Mouse (Mus musculus): ENCODE measurements around the gene Szt2.

DNA sequence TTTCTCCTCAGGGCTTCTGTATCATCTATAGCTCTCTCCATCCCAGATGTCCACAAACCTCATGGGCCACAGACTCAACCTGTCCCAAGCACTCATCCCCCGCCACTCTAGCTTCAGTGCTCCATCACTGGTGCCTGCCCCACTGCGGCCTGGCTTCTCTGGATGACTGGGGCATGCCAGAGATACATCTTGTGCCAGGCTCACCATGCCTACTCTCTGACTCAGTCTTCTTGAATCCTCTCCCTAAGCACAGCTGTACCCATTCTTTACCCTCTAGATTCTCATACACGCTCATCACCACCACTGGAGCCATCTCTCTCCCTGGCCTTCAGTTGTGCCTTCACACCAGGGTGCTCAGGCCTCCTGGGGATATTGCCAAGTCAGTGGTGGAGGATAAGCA is 45.1 kb downstream of the Szt2 start:
- TF ChIP-seq CTCF (conservative IDR thresholded peaks at IDR 0.05; ENCODE audit: low read length): no peak
- TF ChIP-seq NANOG (IDR thresholded peaks at IDR 0.05; ENCODE audit: borderline replicate concordance, low read length): no peak
